16 mouse cellular contexts compared by ENCODE assay signal in the genomic region with DNA sequence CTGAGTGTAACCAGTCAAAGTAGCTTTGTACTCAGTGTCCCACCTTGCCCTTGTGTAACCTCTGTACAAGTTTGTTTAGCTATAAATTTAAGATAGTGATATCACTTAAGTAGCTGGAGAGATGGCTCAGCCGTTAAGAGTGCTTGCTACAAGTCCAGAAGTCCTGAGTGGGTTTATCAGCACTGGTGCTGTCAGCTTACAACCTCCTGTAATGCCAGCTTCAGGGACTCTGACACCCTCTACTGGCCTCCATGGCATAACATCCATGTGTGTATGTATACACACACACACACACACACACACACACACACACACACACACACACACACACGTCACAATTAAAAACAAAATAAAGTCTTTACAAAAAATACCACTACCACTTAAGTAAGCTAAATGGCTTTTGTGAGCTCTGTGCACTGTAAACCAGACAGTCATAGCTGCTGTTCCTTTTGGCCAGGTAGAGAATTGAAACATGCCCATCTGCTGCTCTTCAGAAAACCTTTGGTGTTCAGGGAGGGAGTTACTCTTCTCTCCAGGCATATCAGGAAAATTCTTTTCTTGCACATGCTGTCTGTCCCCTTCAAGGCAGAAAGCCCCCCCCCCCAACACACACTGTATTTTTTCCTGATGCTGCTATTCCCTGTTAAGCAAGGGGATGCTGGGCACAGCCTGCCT. TPM values are rescaled to one million over a fixed set of nuclear protein-coding genes. Genes with fewer than 3 reads are reported as not detected.
DNase-seq lines count a peak whose midpoint lies in the region; ATAC-seq and TF ChIP-seq lines count a peak whose summit lies in the region.
"Had no signal": no experiment of that assay in that cellular context is flagged by ENCODE, and none has a peak within 500 bp of the region (broad histone marks: within the 10 kb centered on the region; RNA-seq: fewer than 3 reads in every experiment).

No protein-coding gene starts in this region.

- peak overlapping the region; percentile 79 for H3K27ac ChIP-seq in left cerebral cortex, adult 2 months
- H3K27ac ChIP-seq in hindbrain, postnatal 0 days = peak overlapping the region; percentile 52
- H3K27ac ChIP-seq in midbrain, postnatal 0 days (ENCODE audit: low read depth, low read length) = peak overlapping the region; percentile 55; the same call in 1 of the 2 replicates
- H3K27ac ChIP-seq: forebrain, embryonic 13.5 days; limb, embryonic 15.5 days had no signal

- 96% methylated on average over 2 of the region's 2 CpGs for WGBS in hindbrain, postnatal 0 days
- 78% methylated on average over 2 of the region's 2 CpGs for WGBS in midbrain, postnatal 0 days

- H3K9ac ChIP-seq in hindbrain, postnatal 0 days (replicated peaks; ENCODE audit: low read length) = no peak overlapping the region
- H3K9ac ChIP-seq in midbrain, postnatal 0 days (replicated peaks; ENCODE audit: low read length, poor library complexity, severe bottlenecking) = no peak overlapping the region; the same call in 1 of the 2 replicates
- H3K9ac ChIP-seq: forebrain, embryonic 13.5 days; limb, embryonic 15.5 days had no signal

- no peak overlapping the region for H3K4me3 ChIP-seq in left cerebral cortex, adult 2 months
- H3K4me3 ChIP-seq in hindbrain, postnatal 0 days (ENCODE audit: low read length) = no peak overlapping the region
- H3K4me3 ChIP-seq in midbrain, postnatal 0 days (ENCODE audit: low read depth, low read length) = no peak overlapping the region
- H3K4me3 ChIP-seq: forebrain, embryonic 13.5 days; limb, embryonic 15.5 days had no signal

- H3K27me3 ChIP-seq in hindbrain, postnatal 0 days (ENCODE audit: insufficient read depth, low read length) = no peaks in the 10 kb centered on the region
- no peaks in the 10 kb centered on the region for H3K27me3 ChIP-seq in midbrain, postnatal 0 days (ENCODE audit: insufficient read depth, low read length)
- H3K27me3 ChIP-seq: CH12.LX; forebrain, embryonic 13.5 days; limb, embryonic 15.5 days had no signal

- intact Hi-C loops in left cerebral cortex, adult 2 months (cut with DNase I) = no loop called here
- intact Hi-C loops in left cerebral cortex, postnatal 14 days (cut with DNase I) = no loop called here

- TF ChIP-seq CTCF in left cerebral cortex, adult 2 months (IDR thresholded peaks at IDR 0.05) = no peak
- 0 out of 2 replicates have a peak, but pooled peaks have one; percentile 23 for TF ChIP-seq CTCF in hindbrain, postnatal 0 days (IDR thresholded peaks at IDR 0.05; ENCODE audit: low read depth)
- peak; percentile 31; the same call in 1 of the 2 replicates for TF ChIP-seq CTCF in midbrain, postnatal 0 days (IDR thresholded peaks at IDR 0.05)

- H3K36me3 ChIP-seq in hindbrain, postnatal 0 days (ENCODE audit: insufficient read depth, low read length) = no peaks in the 10 kb centered on the region
- no peaks in the 10 kb centered on the region for H3K36me3 ChIP-seq in midbrain, postnatal 0 days (ENCODE audit: insufficient read depth, low read length)
- H3K36me3 ChIP-seq: limb, embryonic 15.5 days had no signal

- no peak for ATAC-seq in hindbrain, postnatal 0 days
- ATAC-seq in midbrain, postnatal 0 days (ENCODE audit: low FRiP score) = no peak
- ATAC-seq: forebrain, embryonic 13.5 days had no signal

- no peaks in the 10 kb centered on the region for H3K4me1 ChIP-seq in hindbrain, postnatal 0 days (ENCODE audit: insufficient read depth, low read length)
- no peaks in the 10 kb centered on the region for H3K4me1 ChIP-seq in midbrain, postnatal 0 days (ENCODE audit: insufficient read depth, low read length)
- H3K4me1 ChIP-seq: limb, embryonic 15.5 days had no signal

- DNase-seq in cerebellum, postnatal 14 days = peak; percentile 51 to 58
- no peak for DNase-seq in cerebellum, adult 8-10 months
- DNase-seq in left cerebral cortex, adult 2 months (ENCODE audit: extremely low spot score in 1 of 2, low spot score in 2 of 2) = no peak
- DNase-seq in left cerebral cortex, postnatal 14 days (ENCODE audit: low spot score in 2 of 2) = no peak
- DNase-seq in hindbrain, postnatal 0 days (ENCODE audit: low spot score) = no peak
- no peak for DNase-seq in midbrain, postnatal 0 days (ENCODE audit: low spot score)
- no peak for DNase-seq in embryo, embryonic 9.5 days (ENCODE audit: extremely low spot score)
- no peak for DNase-seq in spleen, adult 18-20 months
- DNase-seq: adrenal gland, adult 8-10 months; heart, postnatal 4 days; kidney, adult 18-20 months had no signal

- H3K9me3 ChIP-seq in hindbrain, postnatal 0 days (ENCODE audit: low read length) = no peaks in the 10 kb centered on the region
- H3K9me3 ChIP-seq in midbrain, postnatal 0 days (ENCODE audit: low read length) = no peaks in the 10 kb centered on the region
- H3K9me3 ChIP-seq: forebrain, embryonic 13.5 days; limb, embryonic 15.5 days had no signal

- H3K4me2 ChIP-seq in hindbrain, postnatal 0 days (ENCODE audit: low read depth, low read length) = no peak overlapping the region
- H3K4me2 ChIP-seq in midbrain, postnatal 0 days (ENCODE audit: low read depth, low read length, poor library complexity, severe bottlenecking) = no peak overlapping the region
- H3K4me2 ChIP-seq: forebrain, embryonic 13.5 days; limb, embryonic 15.5 days had no signal

RNA-seq across cellular contexts. Expression of a gene that starts 10.9 kb away (rescaled TPM):
- total RNA-seq in left cerebral cortex, adult 2 months (2021) = under 1 TPM in 1 of 2 experiments, not detected in 1; 0.20 TPM
- total RNA-seq in left cerebral cortex, postnatal 14 days (2021) = under 1 TPM; 0.32 to 0.66 TPM
- not detected in 2 replicates for total RNA-seq in hindbrain, postnatal 0 days (2014; rRNA removed)
- 0.10 and 0.19 TPM in 2 replicates for polyA plus RNA-seq in hindbrain, postnatal 0 days (2015; fragmentation: Nextera tagmentation; extraction: Ambion mirVana)
- not detected in 2 replicates for total RNA-seq in midbrain, postnatal 0 days (2014; rRNA removed)
- polyA plus RNA-seq in midbrain, postnatal 0 days (2015; fragmentation: Nextera tagmentation; extraction: Ambion mirVana) = 0.18 TPM in 1 of 2 replicates, not detected in the other
- total RNA-seq: monocyte, adult 5-6 weeks; neutrophil, adult 5-6 weeks had no signal
- polyA plus RNA-seq: forebrain, embryonic 13.5 days had no signal

Comparison
In these comparisons a context has a peak if more than half of its experiments do, and no peak if none do; other contexts are left out.
1. DNase-seq: peak in cerebellum, postnatal 14 days (2 of 2); none in cerebellum, adult 8-10 months (single experiment), left cerebral cortex, adult 2 months (0 of 2), left cerebral cortex, postnatal 14 days (0 of 2), hindbrain, postnatal 0 days (single experiment), midbrain, postnatal 0 days (single experiment), embryo, embryonic 9.5 days (single experiment) and spleen, adult 18-20 months (0 of 2).
2. Peak in every context shown above with its lines, with median percentiles within 50 percentile points of each other: H3K27ac ChIP-seq.